ENCODE assay signal across 9 mouse cellular contexts in genomic region chr14:55062626-55063025, GRCm38 (mm10). TPM values are rescaled to one million over a fixed set of nuclear protein-coding genes. Genes with fewer than 3 reads are reported as not detected.
DNase-seq lines count a peak whose midpoint lies in the region; ATAC-seq and TF ChIP-seq lines count a peak whose summit lies in the region.
"Had no signal": no experiment of that assay in that cellular context is flagged by ENCODE, and none has a peak within 500 bp of the region (broad histone marks: within the 10 kb centered on the region; RNA-seq: fewer than 3 reads in every experiment).

No protein-coding gene starts in this region.

- no peaks in the 10 kb centered on the region for H3K27me3 ChIP-seq in testis, adult 2 months (ENCODE audit: control insufficient read depth, insufficient read depth, low read length)
- no peaks in the 10 kb centered on the region for H3K27me3 ChIP-seq in forebrain, embryonic 16.5 days (replicated peaks; ENCODE audit: control insufficient read depth, insufficient read depth, low read length)
- 0 out of 2 replicates have a peak, but pooled peaks cover 5% of the 10 kb centered on the region for H3K27me3 ChIP-seq in limb, embryonic 12.5 days
- H3K27me3 ChIP-seq in neural tube, embryonic 14.5 days (ENCODE audit: control insufficient read depth, insufficient read depth, low read length), result no peaks in the 10 kb centered on the region

- TF ChIP-seq CTCF in testis, adult 2 months (IDR thresholded peaks at IDR 0.05; ENCODE audit: control insufficient read depth, insufficient read depth, insufficient replicate concordance, low read depth, low read length), result no peak

- 20% methylated on average over 17 of the region's 17 CpGs for WGBS in forebrain, embryonic 16.5 days
- WGBS in limb, embryonic 12.5 days, result 12% methylated on average over 17 of the region's 17 CpGs
- WGBS in neural tube, embryonic 14.5 days, result 10% methylated on average over 17 of the region's 17 CpGs

- peak; percentile 42 for ATAC-seq in frontal cortex, adult (ENCODE audit: low TSS enrichment)
- ATAC-seq in forebrain, embryonic 16.5 days, result peak; percentile 77
- ATAC-seq in limb, embryonic 12.5 days (ENCODE audit: insufficient number of reproducible peaks, insufficient read depth, low FRiP score, low TSS enrichment, low read depth), result peak; percentile 63; the same call in 1 of the 2 replicates
- peak; percentile 49; the same call in 1 of the 2 replicates for ATAC-seq in neural tube, embryonic 14.5 days (ENCODE audit: low read depth)

- TF ChIP-seq POLR2A in testis, adult 2 months (IDR thresholded peaks at IDR 0.05; ENCODE audit: control insufficient read depth, low read depth, low read length), result no peak

- H3K27ac ChIP-seq in testis, adult 2 months (ENCODE audit: control insufficient read depth, insufficient read depth, low read depth, low read length), result no peak overlapping the region
- peak overlapping the region; percentile 58 for H3K27ac ChIP-seq in forebrain, embryonic 16.5 days (ENCODE audit: low read length)
- peak overlapping the region; percentile 74; the same call in 1 of the 2 replicates for H3K27ac ChIP-seq in limb, embryonic 12.5 days
- H3K27ac ChIP-seq in neural tube, embryonic 14.5 days (ENCODE audit: low read depth, low read length), result no peak overlapping the region

- peak overlapping the region; percentile 48 for H3K4me2 ChIP-seq in forebrain, embryonic 16.5 days (ENCODE audit: low read length)
- peak overlapping the region; percentile 52 for H3K4me2 ChIP-seq in limb, embryonic 12.5 days
- peak overlapping the region; percentile 21 for H3K4me2 ChIP-seq in neural tube, embryonic 14.5 days (ENCODE audit: low read depth, low read length)

- H3K9me3 ChIP-seq in forebrain, embryonic 16.5 days (ENCODE audit: control insufficient read depth, low read length), result no peaks in the 10 kb centered on the region
- H3K9me3 ChIP-seq in limb, embryonic 12.5 days, result no peaks in the 10 kb centered on the region
- no peaks in the 10 kb centered on the region for H3K9me3 ChIP-seq in neural tube, embryonic 14.5 days (ENCODE audit: control insufficient read depth, low read length)

- peak overlapping the region; percentile 45 for H3K9ac ChIP-seq in forebrain, embryonic 16.5 days (replicated peaks; ENCODE audit: low read depth, low read length)
- H3K9ac ChIP-seq in limb, embryonic 12.5 days (replicated peaks), result no peak overlapping the region; the same call in 1 of the 2 replicates
- 0 out of 2 replicates have a peak overlapping the region, but pooled peaks have one; percentile 1 for H3K9ac ChIP-seq in neural tube, embryonic 14.5 days (replicated peaks; ENCODE audit: low read depth, low read length)

- peak overlapping the region; percentile 10 for H3K4me3 ChIP-seq in testis, adult 2 months (ENCODE audit: control insufficient read depth, low read depth, low read length)
- H3K4me3 ChIP-seq in forebrain, embryonic 16.5 days (replicated peaks; ENCODE audit: low read length), result peak overlapping the region; percentile 25
- H3K4me3 ChIP-seq in limb, embryonic 12.5 days (replicated peaks), result peak overlapping the region; percentile 16
- no peak overlapping the region for H3K4me3 ChIP-seq in neural tube, embryonic 14.5 days (ENCODE audit: low read depth, low read length)

- H3K36me3 ChIP-seq in testis, adult 2 months (ENCODE audit: control insufficient read depth, insufficient read depth, low read length), result no peaks in the 10 kb centered on the region
- H3K36me3 ChIP-seq in forebrain, embryonic 16.5 days (ENCODE audit: control insufficient read depth, insufficient read depth), result peaks cover 19% of the 10 kb centered on the region; the same call in 1 of the 2 replicates
- peaks cover 30% of the 10 kb centered on the region for H3K36me3 ChIP-seq in limb, embryonic 12.5 days
- H3K36me3 ChIP-seq in neural tube, embryonic 14.5 days (ENCODE audit: control insufficient read depth, insufficient read depth, low read length), result peaks cover 46% of the 10 kb centered on the region

- DNase-seq in frontal cortex, postnatal 14 days (ENCODE audit: low spot score in 2 of 2), result no peak
- DNase-seq in testis, postnatal 14 days (ENCODE audit: low spot score), result no peak
- no peak for DNase-seq in kidney, postnatal 36 days

- peaks cover 10% of the 10 kb centered on the region for H3K4me1 ChIP-seq in testis, adult 2 months (ENCODE audit: control insufficient read depth, insufficient read depth, low read length)
- peaks cover 67% of the 10 kb centered on the region for H3K4me1 ChIP-seq in forebrain, embryonic 16.5 days (replicated peaks; ENCODE audit: control insufficient read depth, insufficient read depth, low read length)
- H3K4me1 ChIP-seq in limb, embryonic 12.5 days (replicated peaks), result peaks cover 21% of the 10 kb centered on the region
- peaks cover 26% of the 10 kb centered on the region for H3K4me1 ChIP-seq in neural tube, embryonic 14.5 days (ENCODE audit: control insufficient read depth, insufficient read depth, low read length)

RNA-seq across cellular contexts. Expression of gene Zfhx2, which starts 29.5 kb away (rescaled TPM):
- 3.8 and 4.4 TPM in 2 replicates for polyA plus RNA-seq in testis, adult 2 months (2012; rRNA removed)
- polyA plus RNA-seq in forebrain, embryonic 16.5 days (2015; fragmentation: Nextera tagmentation; extraction: Ambion mirVana), result 21.5 and 32.9 TPM in 2 replicates
- polyA plus RNA-seq in limb, embryonic 12.5 days (2016; fragmentation: Nextera tagmentation; extraction: Ambion mirVana), result 6.9 and 7.0 TPM in 2 replicates
- polyA plus RNA-seq in neural tube, embryonic 14.5 days (2014; fragmentation: Nextera tagmentation; extraction: Ambion mirVana), result 23.9 and 27.3 TPM in 2 replicates

RNA-seq across cellular contexts. Expression of gene Thtpa, which starts 32.0 kb away (rescaled TPM):
- 4.6 and 4.9 TPM in 2 replicates for polyA plus RNA-seq in testis, adult 2 months (2012; rRNA removed)
- 55.2 and 56.6 TPM in 2 replicates for polyA plus RNA-seq in forebrain, embryonic 16.5 days (2015; fragmentation: Nextera tagmentation; extraction: Ambion mirVana)
- polyA plus RNA-seq in limb, embryonic 12.5 days (2016; fragmentation: Nextera tagmentation; extraction: Ambion mirVana), result 24.0 and 24.2 TPM in 2 replicates
- 29.3 and 32.0 TPM in 2 replicates for polyA plus RNA-seq in neural tube, embryonic 14.5 days (2014; fragmentation: Nextera tagmentation; extraction: Ambion mirVana)

RNA-seq across cellular contexts. Expression of gene Ap1g2, which starts 43.8 kb away (rescaled TPM):
- polyA plus RNA-seq in testis, adult 2 months (2012; rRNA removed), result 3.0 and 4.0 TPM in 2 replicates
- polyA plus RNA-seq in forebrain, embryonic 16.5 days (2015; fragmentation: Nextera tagmentation; extraction: Ambion mirVana), result 13.3 and 16.5 TPM in 2 replicates
- polyA plus RNA-seq in limb, embryonic 12.5 days (2016; fragmentation: Nextera tagmentation; extraction: Ambion mirVana), result 10.7 and 13.7 TPM in 2 replicates
- polyA plus RNA-seq in neural tube, embryonic 14.5 days (2014; fragmentation: Nextera tagmentation; extraction: Ambion mirVana), result 5.4 and 7.0 TPM in 2 replicates

RNA-seq across cellular contexts. Expression of gene Ngdn, which starts 47.4 kb away (rescaled TPM):
- polyA plus RNA-seq in testis, adult 2 months (2012; rRNA removed), result 10.6 and 13.1 TPM in 2 replicates
- 58.8 and 61.2 TPM in 2 replicates for polyA plus RNA-seq in forebrain, embryonic 16.5 days (2015; fragmentation: Nextera tagmentation; extraction: Ambion mirVana)
- polyA plus RNA-seq in limb, embryonic 12.5 days (2016; fragmentation: Nextera tagmentation; extraction: Ambion mirVana), result 84.3 and 85.3 TPM in 2 replicates
- 44.9 and 50.9 TPM in 2 replicates for polyA plus RNA-seq in neural tube, embryonic 14.5 days (2014; fragmentation: Nextera tagmentation; extraction: Ambion mirVana)

RNA-seq across cellular contexts. Expression of gene Jph4, which starts 54.1 kb away (rescaled TPM):
- 6.6 and 7.4 TPM in 2 replicates for polyA plus RNA-seq in testis, adult 2 months (2012; rRNA removed)
- polyA plus RNA-seq in forebrain, embryonic 16.5 days (2015; fragmentation: Nextera tagmentation; extraction: Ambion mirVana), result 33.6 and 45.1 TPM in 2 replicates
- 0.69 and 0.78 TPM in 2 replicates for polyA plus RNA-seq in limb, embryonic 12.5 days (2016; fragmentation: Nextera tagmentation; extraction: Ambion mirVana)
- 36.2 and 41.3 TPM in 2 replicates for polyA plus RNA-seq in neural tube, embryonic 14.5 days (2014; fragmentation: Nextera tagmentation; extraction: Ambion mirVana)
- polyA plus RNA-seq: C2C12 had no signal

Comparison
In these comparisons a context has a peak if more than half of its experiments do, and no peak if none do; other contexts are left out.
1. H3K27ac ChIP-seq: peak in forebrain, embryonic 16.5 days (single experiment) and limb, embryonic 12.5 days (single experiment); none in testis, adult 2 months (single experiment) and neural tube, embryonic 14.5 days (single experiment).
2. Peak in every context shown above with its lines, with median percentiles within 50 percentile points of each other: ATAC-seq and H3K4me2 ChIP-seq.